Mouse (Mus musculus) layer of hippocampus, adult 9-10 months (tissue): Measurements from ENCODE around the gene 1700028P14Rik.
"Not testable (repeated sequence)": the region's sequence is repeated elsewhere in the genome, so short reads cannot be mapped to it uniquely, and the experiment has no call there.

Experiments
- DNase-seq: peaks from one replicate; pipeline ENCODE4 v3.0.0; 2022; ENCODE audit warnings: low spot score

The 1700028P14Rik gene

DNA sequence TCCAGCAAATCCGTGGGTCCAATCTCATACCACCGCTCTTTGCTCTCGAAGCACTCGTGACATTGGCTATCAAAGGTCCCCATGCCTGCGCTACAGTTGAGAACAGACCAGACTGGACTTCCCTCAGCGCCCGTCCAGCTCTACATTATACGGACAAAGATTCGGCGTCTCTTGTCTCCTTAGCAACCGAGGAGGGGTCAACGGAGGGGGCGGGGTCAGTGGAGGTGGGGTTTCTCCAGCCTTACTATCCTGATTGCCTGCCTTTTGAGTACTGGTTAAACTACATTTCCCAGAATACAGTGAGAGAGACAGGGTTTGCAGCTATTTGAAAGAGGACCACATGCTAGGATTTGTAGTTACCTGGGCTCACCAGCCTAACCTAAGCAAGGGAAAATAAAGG is at the start of gene 1700028P14Rik:
1700028P14Rik (minus strand) TSS at position 169 of the 400 bp plus-strand sequence.
- DNase-seq, result no peak

DNA sequence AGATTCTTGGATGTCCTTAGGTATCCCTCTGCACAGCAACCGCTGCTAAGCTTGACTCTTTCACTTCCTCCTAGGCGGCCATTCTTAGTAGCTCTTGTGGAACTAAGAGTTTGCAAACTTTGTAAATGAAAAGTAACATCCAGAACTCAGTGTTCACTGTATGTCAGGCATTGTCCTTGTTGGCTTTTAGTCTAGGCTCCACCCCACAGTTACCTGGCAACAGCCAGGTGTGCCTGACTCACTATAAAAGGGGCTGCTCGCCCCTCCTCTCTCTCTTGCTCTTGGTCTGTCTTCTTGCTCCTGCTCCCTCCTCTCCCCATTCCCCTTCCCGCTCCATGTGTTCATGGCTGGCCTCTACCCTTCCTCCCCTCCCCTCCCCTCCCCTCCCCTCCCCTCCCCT is 46.5 kb upstream of the 1700028P14Rik start:
- DNase-seq, result no peak

DNA sequence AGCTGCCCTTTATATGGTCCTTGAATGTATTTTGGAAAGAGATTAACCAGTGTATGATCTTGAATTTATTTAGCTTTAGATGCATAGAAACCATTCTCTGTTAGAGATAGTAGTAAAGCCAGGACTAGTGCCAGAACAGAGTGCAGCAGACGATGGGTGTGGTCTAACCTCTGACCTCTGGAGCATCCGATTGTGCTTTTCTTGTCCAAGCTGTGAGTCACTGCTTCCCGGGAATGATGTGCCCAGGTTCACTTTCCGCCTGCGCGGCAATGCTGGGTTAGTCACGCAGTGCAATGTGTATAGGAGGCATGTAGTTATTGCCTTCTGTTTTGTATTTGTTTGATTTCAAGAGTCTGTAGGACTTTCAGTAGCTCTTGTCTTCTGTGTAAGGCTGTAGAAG is 45.8 kb upstream of the 1700028P14Rik start:
- DNase-seq, result no peak

DNA sequence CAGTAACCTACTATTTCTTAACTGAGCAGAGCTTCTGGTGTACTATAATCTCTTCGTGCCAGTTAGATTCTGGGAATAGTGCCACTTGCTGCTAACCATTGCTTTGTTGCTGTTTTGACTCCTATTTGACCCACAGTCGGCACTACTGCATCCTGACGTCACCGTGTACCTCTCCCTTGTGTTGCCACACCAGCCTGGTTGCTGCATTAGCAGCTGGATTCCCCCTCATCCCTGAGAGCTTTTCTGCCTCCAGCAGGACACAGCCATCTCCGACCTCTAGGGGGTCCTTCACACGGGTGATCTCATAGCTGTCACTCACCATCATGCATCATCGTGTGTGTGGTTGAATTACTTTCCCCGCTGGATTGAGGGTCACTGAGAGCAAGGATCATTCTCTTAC is 45.2 kb upstream of the 1700028P14Rik start:
- DNase-seq, result no peak

DNA sequence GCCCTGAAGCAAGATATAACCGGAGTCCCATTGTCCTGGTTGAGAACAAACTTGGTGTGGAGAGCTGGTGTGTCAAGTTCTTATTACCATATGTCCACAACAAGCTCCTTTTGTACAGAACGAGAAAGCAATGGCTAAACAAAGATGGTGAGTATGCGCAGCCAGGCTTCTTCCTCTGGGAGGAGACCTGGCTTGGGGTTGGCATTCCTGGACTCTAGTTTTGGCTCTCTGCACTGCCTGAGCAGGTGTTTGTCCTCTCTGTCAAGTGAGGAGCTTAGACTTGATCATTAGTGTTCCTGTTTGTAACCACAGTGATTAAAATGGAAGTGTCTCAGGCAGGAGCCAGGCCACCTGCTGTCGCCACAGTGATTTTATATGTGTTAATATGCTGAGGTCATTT is 41.7 kb upstream of the 1700028P14Rik start:
- DNase-seq, result no peak

DNA sequence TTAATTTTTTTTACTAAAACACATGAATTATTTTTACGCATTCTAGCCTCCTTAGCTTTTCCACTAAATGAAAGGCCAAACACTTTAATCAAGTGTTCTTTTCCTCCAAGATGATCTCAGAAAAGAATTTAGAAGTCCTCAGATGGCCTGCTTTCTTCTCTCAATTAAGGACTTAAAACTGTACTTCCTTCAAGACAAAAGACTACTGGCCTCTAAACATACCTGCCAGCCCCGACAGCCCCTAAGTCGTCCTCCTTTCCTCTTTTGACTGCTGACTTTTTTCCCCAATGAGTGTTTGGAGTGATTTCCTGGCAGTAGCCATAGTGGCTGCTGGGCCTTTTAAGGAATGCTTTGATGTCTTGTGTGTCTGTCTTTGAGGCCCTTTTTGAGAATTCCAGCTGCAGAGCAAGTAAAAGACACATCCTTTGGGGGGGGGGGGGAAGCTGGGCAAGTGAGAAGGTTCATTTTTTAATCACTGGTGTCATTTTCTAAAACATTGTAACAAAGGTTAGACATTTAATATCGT is 35.9 kb upstream of the 1700028P14Rik start:
- DNase-seq, result no peak

DNA sequence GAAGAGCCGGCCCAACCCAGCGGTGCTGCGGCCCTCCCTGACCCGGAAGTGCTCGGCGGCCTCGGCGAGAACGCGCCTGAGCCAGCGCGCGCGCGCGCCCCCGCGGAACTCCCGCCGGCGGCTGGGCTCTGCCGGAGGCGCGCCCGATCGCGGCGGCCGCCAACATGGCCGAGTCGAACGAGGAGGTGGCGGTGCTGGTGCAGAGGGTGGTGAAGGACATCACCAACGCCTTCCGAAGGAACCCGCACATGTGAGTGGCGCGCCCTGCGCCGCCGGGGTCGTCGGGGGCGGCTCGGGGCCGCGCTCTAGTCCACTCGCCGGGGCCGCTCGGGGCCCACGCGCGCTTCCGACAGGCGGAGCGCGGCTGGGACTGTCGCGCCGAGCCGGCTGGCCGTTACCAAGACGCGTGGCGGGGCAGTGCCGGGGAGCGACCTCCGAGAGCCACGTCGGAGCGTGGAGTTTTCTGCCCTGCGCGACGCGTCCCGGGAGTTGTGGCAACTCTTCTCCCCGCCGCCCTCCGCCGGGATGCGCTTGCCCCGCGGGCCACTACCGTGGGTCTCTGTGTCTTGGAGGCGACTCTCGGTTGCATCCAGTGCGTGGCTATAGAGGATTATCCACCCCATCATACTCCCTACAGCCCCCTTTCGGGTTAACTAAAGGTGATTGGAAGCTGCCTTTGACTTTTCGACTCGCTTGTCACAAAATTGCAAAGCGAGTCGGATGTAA is 34.8 kb upstream of the 1700028P14Rik start, which contains the start of gene Ptar1:
Ptar1 (plus strand) TSS at position 134 of the 726 bp plus-strand sequence.
- no peak for DNase-seq

DNA sequence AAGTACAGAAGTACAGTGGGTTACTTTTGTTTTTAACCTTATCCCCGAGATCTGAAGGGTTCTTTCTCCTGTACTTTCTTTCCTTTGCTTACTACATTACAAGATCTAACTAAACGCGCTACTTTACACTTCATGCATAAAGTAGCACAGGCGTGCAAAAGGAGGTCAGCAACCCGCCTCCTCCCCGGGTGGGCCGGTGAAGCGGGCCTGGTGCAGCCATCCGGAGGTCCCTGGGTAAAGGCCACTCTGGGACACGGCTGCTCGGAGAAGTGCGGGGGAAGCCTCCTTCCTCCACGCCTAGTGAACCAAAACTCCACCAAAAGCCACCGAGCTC is 34.3 kb upstream of the 1700028P14Rik start:
- no peak for DNase-seq

DNA sequence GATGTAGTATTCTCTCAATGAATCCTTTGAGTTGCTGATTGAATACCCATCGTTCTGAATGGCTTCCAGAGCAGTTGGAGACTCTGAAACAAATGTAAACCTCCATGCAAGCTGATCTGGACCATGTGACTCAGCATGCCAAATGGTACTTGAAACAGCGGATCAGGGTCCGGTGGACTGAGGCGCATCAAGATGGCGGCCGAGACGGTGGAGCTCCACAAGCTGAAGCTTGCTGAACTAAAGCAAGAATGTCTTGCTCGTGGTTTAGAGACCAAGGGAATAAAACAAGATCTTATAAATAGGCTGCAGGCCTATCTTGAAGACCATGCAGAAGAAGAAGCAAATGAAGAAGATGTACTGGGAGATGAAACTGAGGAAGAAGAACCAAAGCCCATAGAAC is 23.0 kb upstream of the 1700028P14Rik start:
- DNase-seq, result not testable (repeated sequence)

DNA sequence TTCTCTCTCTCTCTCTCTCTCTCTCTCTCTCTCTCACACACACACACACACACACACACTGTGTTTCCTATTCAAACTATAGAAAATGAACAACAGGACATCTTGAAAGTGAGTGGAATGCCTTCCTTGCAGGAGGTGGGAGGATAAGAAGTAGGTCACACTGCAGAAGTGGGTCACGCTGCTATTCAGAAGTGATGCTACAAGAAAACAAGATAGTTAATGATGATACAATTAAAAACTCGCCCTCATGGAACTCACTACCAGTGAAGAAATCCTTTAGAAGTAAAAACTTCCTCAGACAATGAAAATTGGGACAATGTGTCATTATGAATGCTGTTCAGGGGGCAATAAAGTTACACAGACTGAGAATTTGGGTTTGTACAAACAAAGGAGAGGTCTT is 20.4 kb upstream of the 1700028P14Rik start:
- DNase-seq, result no peak

DNA sequence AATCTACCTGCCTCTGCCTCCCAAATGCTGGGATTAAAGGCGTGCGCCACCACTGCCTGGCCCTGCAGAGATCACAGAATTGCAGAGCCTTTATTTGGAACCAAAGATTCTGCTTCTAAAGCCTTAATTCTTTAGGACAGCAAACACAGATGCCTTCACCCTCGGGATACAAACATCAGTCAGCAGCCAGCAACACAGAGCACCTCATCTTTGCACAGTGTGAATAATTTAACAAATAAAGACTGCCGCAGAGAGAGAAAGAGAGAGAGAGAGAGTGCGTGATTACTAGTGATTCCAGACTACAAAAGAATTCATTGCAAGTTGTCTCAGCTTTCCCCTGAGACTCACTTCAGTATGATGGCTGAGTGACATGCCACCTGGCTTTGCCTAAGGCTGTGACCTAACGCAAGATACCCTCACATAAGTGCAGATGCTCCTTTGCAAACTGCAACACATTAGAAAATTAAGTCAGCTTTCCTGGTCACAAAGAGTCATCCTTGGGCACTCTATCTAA is 15.6 kb upstream of the 1700028P14Rik start:
- no peak for DNase-seq

DNA sequence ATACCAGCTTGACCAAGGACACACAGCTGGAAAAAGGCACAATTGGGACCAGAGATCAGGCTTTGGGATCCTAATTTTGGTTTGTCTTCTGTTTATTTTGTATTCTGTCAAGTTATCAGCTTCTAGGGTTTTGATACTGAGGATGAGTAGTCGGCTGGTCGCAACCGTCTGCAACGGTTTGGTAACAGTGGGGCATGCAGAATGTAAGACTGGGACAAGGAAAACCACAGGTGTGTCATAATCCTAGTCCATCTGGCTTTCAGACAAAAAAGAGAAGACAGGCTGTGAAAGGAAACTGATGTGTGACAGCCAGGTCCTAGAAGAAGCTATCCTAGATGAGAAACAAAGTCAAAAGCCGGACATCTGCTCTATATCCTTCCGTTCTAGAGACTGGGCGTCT is 11.5 kb upstream of the 1700028P14Rik start:
- DNase-seq, result no peak

DNA sequence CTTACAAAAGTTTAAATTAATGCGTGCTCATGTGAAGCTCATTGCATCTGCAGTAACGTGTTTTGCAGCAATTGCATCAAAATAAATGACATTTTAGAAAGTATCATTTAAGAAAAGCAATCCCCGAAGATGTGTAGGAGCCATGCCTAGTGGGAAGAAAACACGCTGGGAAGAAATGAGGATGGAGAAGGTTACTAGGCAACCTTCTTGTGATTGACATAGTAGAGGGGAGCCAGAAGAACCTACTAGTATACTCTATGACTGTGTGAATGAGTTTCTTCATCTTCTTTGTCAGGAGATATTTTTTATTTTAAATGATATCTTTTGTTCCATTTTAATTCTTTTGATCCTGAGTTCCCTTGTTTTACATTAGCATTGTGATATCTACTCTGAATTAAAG is 5.7 kb upstream of the 1700028P14Rik start:
- no peak for DNase-seq

DNA sequence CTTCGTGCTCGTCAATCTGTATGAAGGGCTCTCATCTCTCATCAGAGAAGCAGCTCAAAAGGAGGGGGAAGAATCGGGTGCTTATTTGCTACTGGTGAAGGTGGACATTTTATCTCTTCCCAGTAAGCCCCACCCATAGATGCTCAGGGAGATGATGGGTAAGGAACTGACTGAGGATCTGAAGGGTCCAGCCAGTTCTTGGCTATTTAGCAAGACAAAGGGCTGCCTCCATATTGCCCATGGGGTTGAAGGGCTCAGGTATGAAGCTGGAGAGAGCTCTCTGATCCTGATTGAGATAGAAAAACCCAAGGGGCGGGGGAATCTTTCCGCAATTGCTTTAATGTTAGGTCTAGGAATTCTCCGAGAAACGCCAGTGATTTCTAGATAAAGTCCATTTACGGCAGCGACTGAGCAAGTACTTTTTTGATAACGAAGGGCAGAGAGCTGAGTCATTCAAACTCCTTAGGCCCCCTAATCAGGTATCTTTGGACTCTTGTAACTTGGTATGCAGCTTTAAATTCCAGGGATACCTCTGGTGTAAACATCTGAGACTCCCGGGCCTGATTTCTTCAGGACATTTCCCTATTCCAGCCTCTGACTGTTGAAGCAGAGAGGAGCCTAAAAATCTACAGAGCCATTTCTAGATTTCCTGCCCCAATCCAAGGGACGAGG is 4.8 kb upstream of the 1700028P14Rik start:
- no peak for DNase-seq

DNA sequence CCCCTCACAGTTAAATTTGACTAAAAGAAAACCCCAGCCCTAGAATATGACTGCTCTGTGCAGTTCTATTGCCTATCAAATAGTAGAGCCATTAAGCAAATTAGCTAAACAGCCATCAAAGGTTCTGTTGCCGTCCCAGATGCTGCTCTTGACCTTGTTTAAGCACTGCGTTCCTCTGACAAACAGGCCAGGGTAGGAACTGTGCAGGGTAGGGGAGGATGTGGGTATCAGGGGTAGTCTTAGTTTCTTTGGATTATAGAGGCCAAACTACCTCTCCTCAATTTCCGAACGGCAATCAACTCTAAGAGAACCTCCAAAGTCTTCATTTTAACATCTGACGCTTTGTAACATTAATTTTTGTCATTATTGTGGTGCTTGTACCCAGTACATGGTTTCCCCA is 542 bp upstream of the 1700028P14Rik start:
- no peak for DNase-seq

DNA sequence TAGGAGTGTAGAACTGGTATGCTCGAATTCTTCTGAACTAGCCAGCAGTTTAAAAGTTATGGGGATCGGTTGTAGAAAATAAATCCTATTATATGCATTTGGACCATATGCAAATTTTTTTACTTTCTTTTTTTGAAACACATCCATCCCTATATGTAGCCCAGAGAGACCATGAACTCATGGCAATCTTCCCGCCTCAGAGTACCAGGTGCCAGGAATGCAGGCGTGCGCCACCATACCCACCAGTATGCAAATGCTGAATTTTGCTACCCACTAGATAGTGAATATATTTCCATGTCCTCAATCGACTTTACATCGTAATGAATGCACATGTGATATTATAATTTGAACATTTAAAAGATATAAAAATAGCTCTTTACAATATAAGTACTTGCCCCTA is 5.3 kb downstream of the 1700028P14Rik start:
- DNase-seq, result no peak

DNA sequence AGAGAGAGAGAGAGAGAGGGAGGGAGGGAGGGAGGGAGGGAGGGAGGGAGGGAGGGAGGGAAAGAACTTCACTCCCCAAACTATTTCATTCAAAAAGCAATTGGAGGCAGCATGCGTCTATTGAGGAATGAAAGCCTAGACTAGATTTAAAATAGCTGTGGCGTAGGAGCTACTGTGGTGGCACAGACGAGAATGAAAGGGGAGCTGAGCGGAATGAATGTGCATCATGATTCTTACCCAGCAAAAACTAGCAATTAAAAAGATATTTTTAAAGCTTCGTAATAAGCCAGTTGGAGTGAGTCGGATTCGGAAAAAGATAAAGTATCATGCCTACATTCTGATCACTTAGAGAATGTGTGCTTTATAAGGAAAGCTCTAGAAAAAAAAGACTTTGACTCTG is 7.3 kb downstream of the 1700028P14Rik start:
- no peak for DNase-seq

DNA sequence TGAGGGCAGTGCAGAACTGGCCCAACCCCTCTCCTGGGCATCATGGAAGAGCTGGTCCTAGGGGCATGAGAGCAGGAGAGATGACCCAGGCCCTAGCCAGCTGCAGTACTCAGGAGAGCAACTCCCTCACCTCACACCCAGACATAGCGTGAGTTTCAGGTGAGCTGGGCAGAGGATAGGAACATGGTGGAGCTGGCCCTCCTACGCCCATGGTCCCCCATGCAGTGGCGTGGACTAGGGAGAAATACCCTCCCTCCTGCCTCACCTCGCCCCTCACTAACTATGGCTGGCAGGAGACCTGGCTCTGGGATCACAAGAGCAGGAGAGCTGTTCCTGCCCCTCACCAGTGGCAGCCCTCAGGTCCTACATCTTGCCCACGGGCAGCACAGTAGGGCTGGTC is 8.8 kb downstream of the 1700028P14Rik start:
- DNase-seq, result no peak

DNA sequence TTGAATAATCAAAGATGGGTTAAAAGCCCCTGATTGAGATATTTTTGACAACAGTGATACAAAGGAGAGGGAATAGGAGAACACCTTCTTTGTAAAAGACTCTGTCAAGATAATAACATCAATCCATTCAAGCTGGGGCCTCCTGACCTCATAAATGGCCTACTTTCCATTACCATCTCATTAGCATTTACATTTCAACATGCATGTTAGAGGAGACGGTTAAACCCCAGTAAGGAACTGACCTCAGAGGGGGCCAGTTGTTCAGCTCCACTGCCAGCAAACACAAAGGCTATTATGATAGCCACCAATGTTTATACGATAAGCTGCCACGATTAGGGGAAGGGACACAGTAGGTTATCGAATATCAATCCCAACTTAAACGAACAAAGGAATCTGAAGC is 15.8 kb downstream of the 1700028P14Rik start:
- no peak for DNase-seq

DNA sequence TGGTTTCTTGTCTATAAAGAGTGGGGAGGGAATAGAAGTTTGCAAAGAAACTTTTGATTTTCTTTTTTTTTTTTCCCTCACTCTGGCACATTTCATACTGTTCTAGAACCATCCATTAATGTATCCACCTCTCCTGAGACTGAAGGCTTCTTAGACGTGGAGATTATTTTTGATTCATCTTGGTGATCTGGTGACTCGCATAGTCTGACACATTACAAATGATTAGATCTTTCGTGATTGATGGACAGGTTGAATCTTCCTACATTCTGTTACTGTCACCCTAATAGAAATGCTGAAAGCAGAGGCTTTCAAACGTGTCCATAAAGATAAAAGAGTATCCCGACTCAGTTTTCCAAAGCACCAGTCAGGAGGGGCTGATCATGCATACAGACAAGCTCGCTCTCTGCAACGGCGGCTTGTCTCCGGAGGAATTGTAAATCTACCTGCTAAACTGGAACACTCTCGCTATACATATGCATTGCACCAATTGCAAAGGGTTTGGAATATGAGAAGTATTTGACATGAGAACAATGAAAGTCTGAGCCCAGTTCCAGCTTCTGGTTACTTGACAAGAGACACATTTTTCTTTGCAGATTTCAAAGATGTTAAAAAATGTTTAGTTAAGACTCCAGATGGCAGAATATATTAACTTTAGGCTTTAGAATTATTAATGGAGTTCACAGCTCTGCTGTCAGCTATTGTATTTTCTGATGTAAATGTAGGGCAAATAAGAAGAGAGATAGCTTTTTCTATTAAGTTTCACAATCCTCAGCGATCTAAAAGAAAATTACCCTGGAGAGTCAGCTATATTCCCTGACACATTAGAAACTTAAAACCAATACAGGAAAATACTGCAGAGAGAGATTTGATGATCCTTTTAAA is 20.8 kb downstream of the 1700028P14Rik start:
- no peak for DNase-seq

DNA sequence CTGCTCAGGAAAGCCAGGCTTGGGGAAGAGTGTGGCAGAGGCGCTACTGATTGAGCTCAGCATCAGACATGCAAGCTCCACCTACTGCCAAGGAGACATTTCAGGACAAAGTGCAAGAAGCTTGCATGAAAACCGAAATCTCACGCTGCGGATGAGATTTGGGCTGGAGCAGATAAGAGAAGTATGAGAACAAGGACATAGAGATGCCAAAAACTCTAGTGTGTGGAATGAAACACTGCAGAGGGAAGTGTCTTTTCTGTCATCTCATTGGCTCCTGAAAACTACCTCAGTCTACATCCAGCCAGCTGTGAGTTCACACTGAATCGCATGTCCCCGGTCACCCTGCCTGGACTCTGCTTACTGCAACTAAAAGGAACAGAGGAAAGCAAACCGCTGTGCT is 38.3 kb downstream of the 1700028P14Rik start:
- DNase-seq, result no peak

DNA sequence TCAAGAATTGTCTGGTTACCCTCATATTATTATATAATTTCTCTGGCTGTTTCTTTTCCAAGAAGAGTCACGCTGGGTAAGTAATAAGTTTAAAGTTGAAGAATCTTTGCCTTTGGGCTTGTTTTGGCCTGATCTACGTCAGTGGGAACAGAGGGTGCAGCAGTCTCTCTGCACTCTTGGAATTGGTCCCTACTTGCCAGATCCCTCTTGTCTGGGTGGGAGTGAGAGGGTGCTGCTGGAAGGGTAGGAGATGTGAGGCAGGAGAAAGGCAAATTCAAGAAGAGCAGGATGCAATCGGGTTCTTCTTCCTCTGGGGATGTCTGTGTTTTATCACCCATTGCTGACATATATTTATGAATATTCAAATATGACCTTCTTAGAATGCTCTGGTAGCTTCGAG is 42.9 kb downstream of the 1700028P14Rik start:
- DNase-seq, result no peak
